10 mouse cellular contexts compared by ENCODE assay signal in genomic region chr1:134106719-134107118, GRCm38 (mm10). TPM values are rescaled to one million over a fixed set of nuclear protein-coding genes. Genes with fewer than 3 reads are reported as not detected.
DNase-seq lines count a peak whose midpoint lies in the region; ATAC-seq and TF ChIP-seq lines count a peak whose summit lies in the region.
"Had no signal": no experiment of that assay in that cellular context is flagged by ENCODE, and none has a peak within 500 bp of the region (broad histone marks: within the 10 kb centered on the region; RNA-seq: fewer than 3 reads in every experiment).

No protein-coding gene starts in this region.

- no peak overlapping the region for H3K4me3 ChIP-seq in embryonic facial prominence, embryonic 10.5 days
- no peak overlapping the region for H3K4me3 ChIP-seq in hindbrain, postnatal 0 days (ENCODE audit: low read length)
- H3K4me3 ChIP-seq in liver, embryonic 16.5 days (ENCODE audit: low read depth, low read length), result no peak overlapping the region

- peaks cover 12% of the 10 kb centered on the region; the same call in 1 of the 2 replicates for H3K4me1 ChIP-seq in embryonic facial prominence, embryonic 10.5 days
- H3K4me1 ChIP-seq in hindbrain, postnatal 0 days (ENCODE audit: insufficient read depth, low read length), result no peaks in the 10 kb centered on the region
- H3K4me1 ChIP-seq in liver, embryonic 16.5 days (ENCODE audit: control insufficient read depth, low read depth, low read length), result peaks cover 25% of the 10 kb centered on the region

- no peak overlapping the region for H3K27ac ChIP-seq in embryonic facial prominence, embryonic 10.5 days (replicated peaks)
- H3K27ac ChIP-seq in hindbrain, postnatal 0 days, result no peak overlapping the region
- no peak overlapping the region for H3K27ac ChIP-seq in liver, embryonic 16.5 days (ENCODE audit: low read length)

- peaks cover 5% of the 10 kb centered on the region; the same call in 1 of the 2 replicates for H3K27me3 ChIP-seq in embryonic facial prominence, embryonic 10.5 days (replicated peaks; ENCODE audit: low read depth, poor library complexity, severe bottlenecking)
- H3K27me3 ChIP-seq in hindbrain, postnatal 0 days (ENCODE audit: insufficient read depth, low read length), result no peaks in the 10 kb centered on the region
- H3K27me3 ChIP-seq in liver, embryonic 16.5 days (ENCODE audit: control insufficient read depth, insufficient read depth, low read depth, low read length), result no peaks in the 10 kb centered on the region

- no peak overlapping the region for H3K4me2 ChIP-seq in hindbrain, postnatal 0 days (ENCODE audit: low read depth, low read length)
- H3K4me2 ChIP-seq in liver, embryonic 16.5 days (ENCODE audit: low read depth, low read length), result no peak overlapping the region

- DNase-seq in adrenal gland, adult 2 months, result peak; percentile 67
- no peak for DNase-seq in adrenal gland, postnatal 4 days (ENCODE audit: low spot score in 2 of 2)
- DNase-seq in urinary bladder, postnatal 25 days (ENCODE audit: low spot score), result peak; percentile 57
- no peak for DNase-seq in urinary bladder, adult 2 months (ENCODE audit: low spot score)
- DNase-seq in embryonic facial prominence, embryonic 10.5 days (ENCODE audit: low spot score), result peak; percentile 56
- peak; percentile 70 for DNase-seq in hindbrain, postnatal 0 days (ENCODE audit: low spot score)
- peak; percentile 84 for DNase-seq in retina, embryonic 14.5 days (ENCODE audit: low spot score)

- H3K36me3 ChIP-seq in embryonic facial prominence, embryonic 10.5 days (replicated peaks), result no peaks in the 10 kb centered on the region
- no peaks in the 10 kb centered on the region for H3K36me3 ChIP-seq in hindbrain, postnatal 0 days (ENCODE audit: insufficient read depth, low read length)
- no peaks in the 10 kb centered on the region for H3K36me3 ChIP-seq in liver, embryonic 16.5 days (ENCODE audit: control insufficient read depth, insufficient read depth)

- no peak for ATAC-seq in hindbrain, postnatal 0 days
- peak; percentile 19; the same call in 1 of the 2 replicates for ATAC-seq in liver, embryonic 16.5 days (ENCODE audit: low read depth)

- H3K9ac ChIP-seq in hindbrain, postnatal 0 days (replicated peaks; ENCODE audit: low read length), result no peak overlapping the region
- H3K9ac ChIP-seq in liver, embryonic 16.5 days (ENCODE audit: low read depth, low read length), result no peak overlapping the region

- 9% methylated on average over 5 of the region's 5 CpGs for WGBS in embryonic facial prominence, embryonic 10.5 days
- WGBS in hindbrain, postnatal 0 days, result 9% methylated on average over 5 of the region's 5 CpGs
- 2% methylated on average over 5 of the region's 5 CpGs for WGBS in liver, embryonic 16.5 days (ENCODE audit: insufficient replicate concordance)

- TF ChIP-seq CTCF in hindbrain, postnatal 0 days (IDR thresholded peaks at IDR 0.05; ENCODE audit: low read depth), result peak; percentile 85

- no peaks in the 10 kb centered on the region for H3K9me3 ChIP-seq in embryonic facial prominence, embryonic 10.5 days
- H3K9me3 ChIP-seq in hindbrain, postnatal 0 days (ENCODE audit: low read length), result no peaks in the 10 kb centered on the region
- H3K9me3 ChIP-seq in liver, embryonic 16.5 days (replicated peaks; ENCODE audit: control insufficient read depth, low read length), result no peaks in the 10 kb centered on the region

RNA-seq across cellular contexts. Expression of gene Chit1, which starts 4.3 kb away (rescaled TPM):
- total RNA-seq in adrenal gland, adult 2 months (2021), result not detected
- polyA plus RNA-seq in adrenal gland, adult 2 months (2012; rRNA removed), result 0.07 and 0.08 TPM in 2 replicates
- not detected for total RNA-seq in adrenal gland, postnatal 4 days (2021)
- 0.04 TPM in 1 of 2 replicates, not detected in the other for polyA plus RNA-seq in urinary bladder, adult 2 months (2012; rRNA removed)
- 0.09 TPM in 1 of 2 replicates, not detected in the other for polyA plus RNA-seq in embryonic facial prominence, embryonic 10.5 days (2016; fragmentation: Nextera tagmentation; extraction: Ambion mirVana)
- 0.14 TPM in 1 of 2 replicates, not detected in the other for total RNA-seq in hindbrain, postnatal 0 days (2014; rRNA removed)
- polyA plus RNA-seq in hindbrain, postnatal 0 days (2015; fragmentation: Nextera tagmentation; extraction: Ambion mirVana), result 0.46 and 0.48 TPM in 2 replicates
- 0.19 and 0.20 TPM in 2 replicates for polyA plus RNA-seq in liver, embryonic 16.5 days (2015; fragmentation: Nextera tagmentation; extraction: Ambion mirVana)
- total RNA-seq: hematopoietic stem cell, adult 5-6 weeks had no signal
- polyA plus RNA-seq: stomach, embryonic 14.5 days had no signal

RNA-seq across cellular contexts. Expression of gene Btg2, which starts 27.8 kb away (rescaled TPM):
- 10 to 100 TPM; 20.3 to 55.2 TPM for total RNA-seq in adrenal gland, adult 2 months (2021)
- 18.9 and 25.1 TPM in 2 replicates for polyA plus RNA-seq in adrenal gland, adult 2 months (2012; rRNA removed)
- 10 to 100 TPM; 25.6 to 27.8 TPM for total RNA-seq in adrenal gland, postnatal 4 days (2021)
- 48.4 and 67.8 TPM in 2 replicates for polyA plus RNA-seq in urinary bladder, adult 2 months (2012; rRNA removed)
- 32.5 and 40.4 TPM in 2 replicates for polyA plus RNA-seq in embryonic facial prominence, embryonic 10.5 days (2016; fragmentation: Nextera tagmentation; extraction: Ambion mirVana)
- total RNA-seq in hindbrain, postnatal 0 days (2014; rRNA removed), result 11.2 and 26.1 TPM in 2 replicates
- 13.2 and 14.8 TPM in 2 replicates for polyA plus RNA-seq in hindbrain, postnatal 0 days (2015; fragmentation: Nextera tagmentation; extraction: Ambion mirVana)
- 107 and 109 TPM in 2 replicates for polyA plus RNA-seq in liver, embryonic 16.5 days (2015; fragmentation: Nextera tagmentation; extraction: Ambion mirVana)

Comparison
In these comparisons a context has a peak if more than half of its experiments do, and no peak if none do; other contexts are left out.
1. DNase-seq: peak in adrenal gland, adult 2 months (single experiment), urinary bladder, postnatal 25 days (single experiment), embryonic facial prominence, embryonic 10.5 days (single experiment), hindbrain, postnatal 0 days (single experiment) and retina, embryonic 14.5 days (single experiment); none in adrenal gland, postnatal 4 days (0 of 2) and urinary bladder, adult 2 months (single experiment).